Mouse (Mus musculus): ENCODE measurements around the gene Zfp119b.
A peak's percentile ranks its signal among the peaks of the same experiment; 100 is the strongest.
"Not testable (repeated sequence)": the region's sequence is repeated elsewhere in the genome, so short reads cannot be mapped to it uniquely, and the experiment has no call there.

The Zfp119b gene

GRCm38 (mm10) chr17:55957726-55958583 is 8.7 kb upstream of the Zfp119b start:
- no peak for DNase-seq (ENCODE audit: low spot score)

- no peak for DNase-seq (ENCODE audit: low spot score)
Observed at GRCm38 (mm10) chr17:55957168-55957567, 7.9 kb upstream of the Zfp119b start.

- no peak for DNase-seq (ENCODE audit: low spot score)
Observed at GRCm38 (mm10) chr17:55956591-55956990, 7.3 kb upstream of the Zfp119b start.

GRCm38 (mm10) chr17:55956129-55956528 is 6.8 kb upstream of the Zfp119b start:
- DNase-seq (ENCODE audit: low spot score) = no peak

GRCm38 (mm10) chr17:55954229-55954628 is 4.9 kb upstream of the Zfp119b start:
- no peak for DNase-seq (ENCODE audit: low spot score)

GRCm38 (mm10) chr17:55953751-55954150 is 4.5 kb upstream of the Zfp119b start:
- DNase-seq (ENCODE audit: low spot score) = no peak

- no peak for DNase-seq (ENCODE audit: low spot score)
Observed at GRCm38 (mm10) chr17:55952447-55953027, 3.2 kb upstream of the Zfp119b start, which contains the start of gene Ebi3. Gene Ebi3 (plus strand): TSS chr17:55952640.

- no peak for DNase-seq (ENCODE audit: low spot score)
Observed at GRCm38 (mm10) chr17:55952041-55952440, 2.7 kb upstream of the Zfp119b start.

- DNase-seq (ENCODE audit: low spot score) = no peak
Observed at GRCm38 (mm10) chr17:55950601-55951000, 1.3 kb upstream of the Zfp119b start.

- DNase-seq (ENCODE audit: low spot score) = no peak
Observed at GRCm38 (mm10) chr17:55948647-55949046, 653 bp downstream of the Zfp119b start.

GRCm38 (mm10) chr17:55945696-55946095 is 3.6 kb downstream of the Zfp119b start:
- no peak for DNase-seq (ENCODE audit: low spot score)

GRCm38 (mm10) chr17:55944866-55945682 is 4.2 kb downstream of the Zfp119b start:
- DNase-seq (ENCODE audit: low spot score) = peak; percentile 71

GRCm38 (mm10) chr17:55944387-55944865 is 4.9 kb downstream of the Zfp119b start:
- not testable (repeated sequence) for DNase-seq (ENCODE audit: low spot score)

GRCm38 (mm10) chr17:55933191-55933590 is 16.1 kb downstream of the Zfp119b start:
- DNase-seq (ENCODE audit: low spot score) = no peak

- DNase-seq (ENCODE audit: low spot score) = no peak
Observed at GRCm38 (mm10) chr17:55932635-55933034, 16.7 kb downstream of the Zfp119b start.

- no peak for DNase-seq (ENCODE audit: low spot score)
Observed at GRCm38 (mm10) chr17:55931553-55932502, 17.5 kb downstream of the Zfp119b start.

GRCm38 (mm10) chr17:55906669-55907068 is 42.6 kb downstream of the Zfp119b start:
- no peak for DNase-seq (ENCODE audit: low spot score)

- DNase-seq (ENCODE audit: low spot score) = no peak
Observed at GRCm38 (mm10) chr17:55904131-55904530, 45.2 kb downstream of the Zfp119b start.

GRCm38 (mm10) chr17:55903687-55904086 is 45.6 kb downstream of the Zfp119b start:
- no peak for DNase-seq (ENCODE audit: low spot score)

GRCm38 (mm10) chr17:55903087-55903486 is 46.2 kb downstream of the Zfp119b start:
- no peak for DNase-seq (ENCODE audit: low spot score)

- not testable (repeated sequence) for DNase-seq (ENCODE audit: low spot score)
Observed at GRCm38 (mm10) chr17:55892406-55892955, 56.8 kb downstream of the Zfp119b start.

All from urinary bladder, postnatal 10 days (tissue).